Mouse (Mus musculus): ENCODE measurements at regions not wholly inside any gene's neighbourhood (a gene's known extent, or its start where the extent isn't known, plus 50 kb on each side); places are given as distances from the start of the nearest gene placed in this dataset.

DNA sequence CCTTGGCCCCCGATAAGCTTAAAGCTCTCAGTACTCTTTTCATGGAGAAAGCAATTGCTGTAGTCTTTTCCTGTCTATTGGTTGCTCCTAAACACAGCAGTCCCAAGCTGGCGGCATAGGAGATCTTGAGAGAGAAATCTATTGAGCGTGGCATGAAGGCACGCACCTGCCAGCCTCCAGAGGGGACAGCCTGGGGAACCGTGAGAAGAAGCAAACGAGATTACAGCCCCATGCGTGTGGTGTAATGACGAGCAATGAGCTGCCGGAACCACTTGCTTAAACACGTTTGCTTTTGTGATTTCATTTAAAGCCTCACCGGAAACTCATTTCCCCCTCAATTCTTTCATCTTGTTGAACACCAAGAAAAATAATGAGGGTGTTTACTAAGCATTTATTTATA lies 72.0 kb upstream of the Tmem150c start:
- H3K4me1 ChIP-seq (ENCODE audit: control insufficient read depth in 2 of 2, insufficient read depth in 2 of 2, low read length in 2 of 2, poor library complexity in 1 of 2), result no peaks in the 10 kb centered on the region
- in situ Hi-C loops (cut with MboI; ENCODE audit: low sequenced_read_pairs in 2 of 2, unreplicated experiment in 2 of 2), result loop anchor here in 1 of 2 experiments (25.0 kb wide), 1 partner anchor 144 kb away; no protein-coding TSS in a partner anchor

DNA sequence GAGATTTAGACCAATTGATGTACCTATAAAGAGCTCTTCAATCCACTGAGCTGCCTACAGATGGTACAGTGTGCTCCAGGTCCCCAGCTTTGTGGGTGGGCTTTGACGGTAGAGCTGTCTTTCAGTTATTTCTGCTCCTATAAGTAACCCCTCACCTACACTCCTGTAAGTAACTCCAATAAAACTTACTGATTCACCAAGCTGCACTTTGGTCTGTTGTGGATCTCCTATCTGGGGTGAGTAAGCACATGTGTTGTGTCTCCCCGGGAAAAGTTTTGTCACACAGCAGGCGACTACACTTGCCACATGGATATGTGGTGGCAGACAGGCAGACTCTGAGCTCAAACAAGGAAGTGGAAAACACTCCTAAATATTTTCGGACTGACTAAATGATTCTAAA lies 70.4 kb upstream of the Tmem150c start:
- TF ChIP-seq HCFC1 (IDR thresholded peaks at IDR 0.05; ENCODE audit: borderline replicate concordance, insufficient read depth, low read length) (no peak), CHD2 (IDR thresholded peaks at IDR 0.05; ENCODE audit: low read depth, low read length) (no peak), ZC3H11A (IDR thresholded peaks at IDR 0.05; ENCODE audit: borderline replicate concordance, low read depth, low read length) (no peak), ZNF384 (IDR thresholded peaks at IDR 0.05; ENCODE audit: low read depth, low read length) (no peak), MAFK (IDR thresholded peaks at IDR 0.05; ENCODE audit: insufficient read depth, low read depth, low read length) (no peak)
- no peaks in the 10 kb centered on the region for H3K36me3 ChIP-seq (ENCODE audit: control insufficient read depth, insufficient read depth, low read length, poor library complexity, severe bottlenecking)
- no peak overlapping the region for H3K9ac ChIP-seq (ENCODE audit: insufficient read depth, low read depth, low read length, poor library complexity, severe bottlenecking)
- in situ Hi-C loops (cut with MboI; ENCODE audit: low sequenced_read_pairs in 2 of 2, unreplicated experiment in 2 of 2), result loop anchor here in 1 of 2 experiments (25.0 kb wide), 1 partner anchor 143 kb away; no protein-coding TSS in a partner anchor
- DNase-seq (ENCODE audit: low read depth, low spot score), result no peak
- H3K4me3 ChIP-seq (ENCODE audit: insufficient read depth in 1 of 2, low read depth in 1 of 2, low read length in 2 of 2, poor library complexity in 1 of 2, severe bottlenecking in 1 of 2), result no peak overlapping the region
- no peaks in the 10 kb centered on the region for H3K9me3 ChIP-seq (ENCODE audit: control insufficient read depth, insufficient read depth, low read depth, low read length)
- H3K4me1 ChIP-seq (ENCODE audit: control insufficient read depth in 2 of 2, insufficient read depth in 2 of 2, low read length in 2 of 2, poor library complexity in 1 of 2), result no peaks in the 10 kb centered on the region
- H3K27ac ChIP-seq (ENCODE audit: insufficient read depth, low read depth, low read length, poor library complexity, severe bottlenecking), result no peak overlapping the region

More for the DNA sequence above, 72.0 kb upstream of the Tmem150c start:
- no peak for TF ChIP-seq HCFC1 (IDR thresholded peaks at IDR 0.05; ENCODE audit: borderline replicate concordance, insufficient read depth, low read length)
- no peak for TF ChIP-seq MAFK (IDR thresholded peaks at IDR 0.05; ENCODE audit: insufficient read depth, low read depth, low read length)
- no peak for TF ChIP-seq ZC3H11A (IDR thresholded peaks at IDR 0.05; ENCODE audit: borderline replicate concordance, low read depth, low read length)
- no peak for TF ChIP-seq CHD2 (IDR thresholded peaks at IDR 0.05; ENCODE audit: low read depth, low read length)
- TF ChIP-seq ZNF384 (IDR thresholded peaks at IDR 0.05; ENCODE audit: low read depth, low read length), result no peak
- Histone ChIP-seq H3K9me3 (ENCODE audit: control insufficient read depth, insufficient read depth, low read depth, low read length) (no peaks in the 10 kb centered on the region), H3K27ac (ENCODE audit: insufficient read depth, low read depth, low read length, poor library complexity, severe bottlenecking) (no peak overlapping the region), H3K4me3 (ENCODE audit: insufficient read depth in 1 of 2, low read depth in 1 of 2, low read length in 2 of 2, poor library complexity in 1 of 2, severe bottlenecking in 1 of 2) (no peak overlapping the region), H3K9ac (ENCODE audit: insufficient read depth, low read depth, low read length, poor library complexity, severe bottlenecking) (no peak overlapping the region), H3K36me3 (ENCODE audit: control insufficient read depth, insufficient read depth, low read length, poor library complexity, severe bottlenecking) (no peaks in the 10 kb centered on the region)
- no peak for DNase-seq (ENCODE audit: low read depth, low spot score)

DNA sequence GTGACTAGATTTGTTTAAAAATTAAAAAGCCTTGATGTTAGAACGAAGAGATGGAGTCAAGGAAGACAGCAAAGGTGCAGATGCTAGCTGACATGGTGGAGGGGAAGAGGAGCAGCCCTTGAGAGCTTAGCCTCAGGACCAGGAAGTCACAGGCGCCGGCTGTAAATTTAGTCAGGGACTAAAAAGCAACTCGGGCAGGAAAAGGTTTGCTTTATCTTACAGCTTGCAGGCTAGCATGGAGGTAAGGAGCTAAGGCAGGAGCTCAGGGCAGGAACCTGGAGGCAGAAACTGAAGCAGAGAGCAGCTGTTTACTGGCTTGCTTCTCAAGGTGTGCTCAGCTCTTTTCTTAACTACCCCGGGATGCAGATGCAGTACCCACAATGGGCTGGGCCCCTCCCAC lies 68.3 kb upstream of the Tmem150c start:
- Histone ChIP-seq H3K9ac (ENCODE audit: insufficient read depth, low read depth, low read length, poor library complexity, severe bottlenecking) (no peak overlapping the region), H3K4me1 (ENCODE audit: control insufficient read depth in 2 of 2, insufficient read depth in 2 of 2, low read length in 2 of 2, poor library complexity in 1 of 2) (no peaks in the 10 kb centered on the region), H3K36me3 (ENCODE audit: control insufficient read depth, insufficient read depth, low read length, poor library complexity, severe bottlenecking) (no peaks in the 10 kb centered on the region), H3K4me3 (ENCODE audit: insufficient read depth in 1 of 2, low read depth in 1 of 2, low read length in 2 of 2, poor library complexity in 1 of 2, severe bottlenecking in 1 of 2) (no peak overlapping the region), H3K27ac (ENCODE audit: insufficient read depth, low read depth, low read length, poor library complexity, severe bottlenecking) (no peak overlapping the region), H3K9me3 (ENCODE audit: control insufficient read depth, insufficient read depth, low read depth, low read length) (no peaks in the 10 kb centered on the region)
- TF ChIP-seq CHD2 (IDR thresholded peaks at IDR 0.05; ENCODE audit: low read depth, low read length) (no peak), ZC3H11A (IDR thresholded peaks at IDR 0.05; ENCODE audit: borderline replicate concordance, low read depth, low read length) (no peak), HCFC1 (IDR thresholded peaks at IDR 0.05; ENCODE audit: borderline replicate concordance, insufficient read depth, low read length) (no peak), ZNF384 (IDR thresholded peaks at IDR 0.05; ENCODE audit: low read depth, low read length) (no peak), MAFK (IDR thresholded peaks at IDR 0.05; ENCODE audit: insufficient read depth, low read depth, low read length) (no peak)
- in situ Hi-C loops (cut with MboI; ENCODE audit: low sequenced_read_pairs in 2 of 2, unreplicated experiment in 2 of 2), result loop anchor here in 1 of 2 experiments (25.0 kb wide), 1 partner anchor 141 kb away; no protein-coding TSS in a partner anchor
- DNase-seq (ENCODE audit: low read depth, low spot score), result no peak

DNA sequence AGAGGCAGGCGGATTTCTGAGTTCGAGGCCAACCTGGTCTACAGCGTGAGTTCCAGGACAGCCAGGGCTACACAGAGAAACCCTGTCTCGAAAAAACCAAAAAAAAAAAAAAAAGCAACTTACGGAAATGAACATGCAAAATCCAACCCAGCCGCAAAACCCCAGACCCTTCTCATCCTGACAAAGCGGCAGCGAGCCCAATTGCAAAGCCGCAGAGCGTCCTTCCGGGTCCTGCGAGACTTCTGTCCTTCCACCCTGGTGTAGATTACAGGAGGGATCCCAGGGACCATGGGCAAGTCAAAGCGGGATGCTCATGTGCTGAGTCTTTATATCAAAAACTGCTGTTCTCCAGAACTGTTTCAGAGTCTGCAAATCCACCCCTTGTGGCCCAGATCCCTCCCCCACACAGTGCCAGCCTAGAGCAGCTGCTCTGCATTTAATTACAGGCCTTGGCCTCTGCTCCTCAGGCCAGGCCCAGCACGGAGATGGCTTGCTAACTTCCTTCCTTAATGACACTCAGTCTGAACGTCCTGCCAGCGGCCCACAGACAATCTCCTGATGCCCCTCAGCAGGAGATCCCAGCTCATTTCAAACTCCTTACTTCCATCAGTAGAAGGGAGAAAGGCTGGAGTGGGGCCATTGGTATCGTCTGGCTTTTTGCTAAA lies 67.1 kb upstream of the Tmem150c start:
- H3K36me3 ChIP-seq (ENCODE audit: control insufficient read depth, insufficient read depth, low read length, poor library complexity, severe bottlenecking), result no peaks in the 10 kb centered on the region
- TF ChIP-seq HCFC1 (IDR thresholded peaks at IDR 0.05; ENCODE audit: borderline replicate concordance, insufficient read depth, low read length), result no peak
- no peak for TF ChIP-seq MAFK (IDR thresholded peaks at IDR 0.05; ENCODE audit: insufficient read depth, low read depth, low read length)
- H3K27ac ChIP-seq (ENCODE audit: insufficient read depth, low read depth, low read length, poor library complexity, severe bottlenecking), result no peak overlapping the region
- no peak for DNase-seq (ENCODE audit: low read depth, low spot score)
- H3K9ac ChIP-seq (ENCODE audit: insufficient read depth, low read depth, low read length, poor library complexity, severe bottlenecking), result no peak overlapping the region
- H3K4me1 ChIP-seq (ENCODE audit: control insufficient read depth in 2 of 2, insufficient read depth in 2 of 2, low read length in 2 of 2, poor library complexity in 1 of 2), result no peaks in the 10 kb centered on the region
- no peaks in the 10 kb centered on the region for H3K9me3 ChIP-seq (ENCODE audit: control insufficient read depth, insufficient read depth, low read depth, low read length)
- in situ Hi-C loops (cut with MboI; ENCODE audit: low sequenced_read_pairs in 2 of 2, unreplicated experiment in 2 of 2), result loop anchor here in 1 of 2 experiments (25.0 kb wide), 1 partner anchor 139 kb away; no protein-coding TSS in a partner anchor
- H3K4me3 ChIP-seq (ENCODE audit: insufficient read depth in 1 of 2, low read depth in 1 of 2, low read length in 2 of 2, poor library complexity in 1 of 2, severe bottlenecking in 1 of 2), result no peak overlapping the region

Data from ES-E14 (cell line).